Mouse (Mus musculus) olfactory bulb, adult 2 months (tissue): Measurements from ENCODE around the gene Cckbr. TPM values are rescaled to one million over a fixed set of nuclear protein-coding genes. Genes with fewer than 3 reads are reported as not detected.

Experiments
- H3K27ac ChIP-seq: fragments of 200-500 bp; 2 replicates; pipeline ENCODE4 v1.5.1; 2012; ENCODE audit warnings: low read depth, low read length; ENCODE audit not compliant: insufficient read depth
- H3K4me1 ChIP-seq: fragments of 200-500 bp; 2 replicates; pipeline ENCODE4 v1.6.1; 2012; ENCODE audit warnings: low read length; ENCODE audit not compliant: control insufficient read depth, insufficient read depth
- H3K4me3 ChIP-seq: fragments of 200-500 bp; 2 replicates; pipeline ENCODE4 v1.5.1; 2012; ENCODE audit warnings: mild to moderate bottlenecking, low read depth, low read length, moderate library complexity; ENCODE audit not compliant: insufficient read depth
- CTCF ChIP-seq: fragments of 200-500 bp; IDR thresholded peaks from 2 replicates; pipeline ENCODE4 v1.5.1; 2012; ENCODE audit warnings: low read depth, mild to moderate bottlenecking, low read length, moderate library complexity; ENCODE audit not compliant: insufficient read depth
- POLR2A ChIP-seq: fragments of 200-500 bp; IDR thresholded peaks from 2 replicates; pipeline ENCODE4 v1.6.1; 2012; ENCODE audit warnings: mild to moderate bottlenecking, low read depth, low read length, moderate library complexity; ENCODE audit not compliant: insufficient read depth
- WGBS: fragments of 180-500 bp; shearing (Covaris S2); methylation state at CpG from one replicate; pipeline ENCODE4 v1.1.7; 2018; 5-methylcytosine and 5-hydroxymethylcytosine counted together
- polyA plus RNA-seq: library from polyadenylated mRNA; stranded (reverse); fragments of >200 nt; gene quantifications from 2 replicates; pipeline ENCODE4 v1.2.4, GENCODE M21; 2012; ENCODE audit warnings: low replicate concordance; ENCODE audit not compliant: missing spikeins, insufficient read depth, insufficient read length

Gene Cckbr
- polyA plus RNA-seq, 1 experiment = not detected

DNA sequence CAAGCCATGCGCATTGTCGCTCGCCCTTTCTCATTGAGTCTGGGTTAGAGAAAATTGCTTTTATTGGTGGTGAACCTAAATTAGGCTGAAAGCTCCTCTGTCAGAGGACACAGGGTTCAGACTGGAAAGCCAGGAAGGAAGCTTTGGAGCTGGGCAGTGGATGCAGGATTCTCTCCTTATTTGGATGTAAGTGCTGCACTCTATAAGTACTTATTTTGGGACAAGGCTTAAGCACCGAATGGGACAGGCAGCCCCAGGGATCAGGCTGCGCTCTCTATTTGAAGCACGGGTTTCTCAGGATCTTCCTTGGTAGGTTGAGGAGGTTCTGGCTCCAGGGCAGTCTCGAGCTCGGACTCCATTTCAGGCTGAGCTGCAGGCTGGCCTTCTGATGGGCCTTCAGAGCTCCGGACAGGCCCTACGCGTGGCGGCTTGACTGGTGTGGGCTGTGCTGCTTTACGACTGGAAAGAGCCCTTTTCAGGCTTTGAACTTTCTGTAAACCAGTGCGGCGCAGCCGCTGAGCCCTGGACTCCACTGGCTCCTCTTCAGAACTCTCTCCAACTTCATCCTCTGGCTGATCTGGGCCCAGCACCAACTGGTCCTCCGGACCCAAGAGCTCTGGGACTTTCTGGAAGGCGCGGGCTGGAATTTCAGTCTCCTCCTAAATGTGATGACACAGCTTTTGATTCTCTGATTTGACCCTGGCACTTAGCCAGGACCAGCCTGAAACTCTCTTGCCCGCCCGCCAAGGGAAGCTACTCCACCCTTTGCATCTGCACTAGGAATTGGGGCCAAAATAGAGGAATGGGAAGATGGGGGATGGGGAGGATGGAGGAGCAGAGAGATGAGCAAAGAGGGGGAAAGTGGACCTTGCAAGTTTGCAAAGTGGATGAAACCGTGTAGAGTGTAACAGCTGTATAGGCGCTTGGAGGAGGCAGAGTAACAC is 55.3 kb downstream of the Cckbr start:
- Histone ChIP-seq H3K4me1 (peaks cover 27% of the 10 kb centered on the region), H3K27ac (peak overlapping the region; percentile 73), H3K4me3 (peak overlapping the region; percentile 61)
- TF ChIP-seq POLR2A (no peak), CTCF (no peak)
- WGBS = 50% methylated on average over 23 of the region's 23 CpGs

DNA sequence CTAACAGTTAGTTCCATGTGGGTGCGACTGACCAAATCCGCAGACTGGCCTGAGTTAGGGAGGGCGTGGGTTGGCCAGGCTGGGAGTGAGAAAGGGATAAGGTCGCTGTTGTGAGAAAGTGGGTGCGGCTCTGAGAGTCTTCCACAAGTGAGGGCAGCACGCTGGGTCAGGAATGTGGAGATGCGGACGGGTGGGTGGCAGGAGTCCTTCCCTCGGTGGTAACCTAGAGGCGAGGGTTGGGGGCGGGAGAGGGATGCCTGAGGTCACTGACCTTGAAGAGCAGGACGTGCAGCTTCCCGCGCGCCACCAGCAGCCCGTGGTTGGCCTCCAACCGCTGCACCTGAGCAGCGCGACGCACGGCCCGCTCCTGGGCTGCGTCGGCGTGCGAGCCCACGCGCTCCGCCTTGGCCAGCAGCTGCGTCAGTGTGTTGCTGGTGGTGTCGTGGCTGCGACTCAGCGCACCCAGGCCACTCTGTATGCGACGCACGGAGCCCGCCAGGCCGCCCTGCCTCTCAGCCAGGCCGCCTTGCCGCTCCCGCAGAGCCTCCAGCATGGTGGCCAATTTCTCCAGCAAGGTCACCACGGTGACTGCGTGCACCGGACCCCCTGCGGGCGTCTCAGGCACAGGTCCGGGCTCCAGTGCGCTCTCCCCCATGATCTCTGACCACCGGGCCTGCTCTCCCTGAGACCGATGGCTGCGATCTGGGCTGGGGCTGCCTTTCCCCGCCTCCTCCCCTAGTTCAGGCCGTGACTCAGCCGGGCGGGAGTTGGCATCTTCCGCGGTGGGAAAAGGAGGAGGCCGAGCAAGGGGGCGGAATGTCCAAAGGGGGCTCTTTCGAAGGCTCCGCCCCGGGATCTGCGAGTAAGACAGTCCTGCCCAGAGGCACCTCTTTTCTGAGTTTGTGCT is 56.2 kb downstream of the Cckbr start, which contains the start of gene Cavin3:
Gene Cavin3 (minus strand): TSS at position 796 of the 907 bp plus-strand sequence.
- no peak for TF ChIP-seq CTCF
- 0 out of 2 replicates have a peak, but pooled peaks have one; percentile 37 for TF ChIP-seq POLR2A
- 3% methylated on average over 63 of the region's 63 CpGs for WGBS
- H3K27ac ChIP-seq = peak within 1 kb of the TSS; percentile 73
- peaks cover 27% of the 10 kb centered on the region for H3K4me1 ChIP-seq
- peak within 1 kb of the TSS; percentile 61 for H3K4me3 ChIP-seq

DNA sequence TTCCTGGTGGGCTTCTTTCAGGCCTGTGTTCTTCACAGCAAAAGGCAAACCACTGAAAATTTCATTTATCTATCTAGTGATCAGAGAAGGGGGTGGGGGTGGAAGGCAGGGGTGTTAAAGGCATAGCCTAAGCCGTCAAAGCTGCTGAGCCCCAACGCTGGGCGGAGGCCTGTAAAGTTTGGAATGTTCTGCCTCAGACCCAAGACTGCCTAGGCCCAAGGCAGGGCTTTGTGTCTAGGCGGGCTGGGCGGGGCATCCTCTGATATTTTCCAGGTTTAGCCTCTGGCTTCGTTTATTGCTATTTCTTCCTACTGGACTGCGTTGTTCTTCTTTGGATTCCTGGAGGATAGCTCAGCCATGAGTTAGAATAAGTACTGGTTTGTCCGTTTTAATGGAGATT is 56.9 kb downstream of the Cckbr start:
- Histone ChIP-seq H3K27ac (peak overlapping the region; percentile 73), H3K4me1 (peaks cover 27% of the 10 kb centered on the region), H3K4me3 (peak overlapping the region; percentile 61)
- 51% methylated on average over 8 of the region's 8 CpGs for WGBS
- TF ChIP-seq CTCF = no peak
- TF ChIP-seq POLR2A = no peak

DNA sequence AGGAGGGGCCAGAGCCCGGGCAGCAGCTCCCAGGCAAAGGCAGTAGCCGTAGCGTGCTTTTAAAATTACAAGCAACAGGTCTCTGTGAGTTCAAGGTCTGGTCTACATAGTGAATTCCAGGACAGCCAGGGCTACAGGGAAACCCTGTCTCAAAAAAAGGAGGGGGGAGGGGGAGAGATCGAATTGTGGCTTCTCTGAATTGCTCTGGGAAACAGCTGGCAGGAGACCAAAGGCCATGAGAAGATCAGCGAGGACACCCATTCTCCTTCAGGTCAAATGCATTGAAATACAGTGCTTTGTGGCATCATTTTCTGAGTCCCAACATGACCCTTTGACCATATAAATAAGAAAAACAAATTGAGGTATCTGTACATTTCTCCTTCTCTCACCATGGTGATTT is 59.5 kb downstream of the Cckbr start:
- H3K4me1 ChIP-seq = peaks cover 23% of the 10 kb centered on the region
- no peak overlapping the region for H3K4me3 ChIP-seq
- WGBS = 76% methylated on average over 5 of the region's 5 CpGs
- H3K27ac ChIP-seq = no peak overlapping the region
- TF ChIP-seq POLR2A (no peak), CTCF (no peak)

DNA sequence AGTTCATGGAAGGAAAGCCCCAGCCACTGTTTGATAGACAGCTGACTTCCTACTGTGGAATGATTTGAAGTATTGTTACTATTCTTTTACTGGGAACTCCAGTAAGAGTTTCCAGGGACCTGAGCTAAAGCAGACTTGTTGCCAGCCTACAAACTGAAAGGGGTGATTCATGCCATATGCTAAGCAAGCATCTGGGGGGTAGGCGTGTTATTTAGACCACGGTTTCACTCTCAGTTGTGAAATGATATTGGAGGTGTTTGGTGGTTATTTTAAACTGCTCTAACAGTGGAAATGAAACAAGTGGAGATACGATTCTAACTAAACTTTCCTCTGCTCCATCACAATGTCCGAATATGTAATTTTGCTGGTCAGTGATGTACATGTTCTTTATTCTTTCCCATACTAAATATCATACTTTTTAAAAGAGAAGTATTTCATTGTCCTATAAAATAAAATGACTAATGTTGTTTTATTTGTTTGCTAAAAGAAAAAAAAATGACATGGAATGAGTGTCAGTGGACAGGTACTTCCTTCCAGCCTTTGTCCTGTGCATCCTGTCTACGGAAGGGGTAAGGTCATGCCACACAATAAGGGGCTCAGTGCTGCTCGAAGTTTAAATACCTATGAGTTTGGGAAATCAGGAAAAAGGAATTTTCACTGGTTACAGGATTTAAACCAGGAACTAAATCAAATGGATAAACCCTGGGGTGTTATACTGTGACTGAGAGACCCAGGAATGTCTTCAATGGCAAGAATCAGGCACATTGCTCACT is 61.8 kb downstream of the Cckbr start:
- no peak overlapping the region for H3K4me3 ChIP-seq
- TF ChIP-seq CTCF (no peak), POLR2A (no peak)
- peaks cover 3% of the 10 kb centered on the region; the same call in 1 of the 2 replicates for H3K4me1 ChIP-seq
- H3K27ac ChIP-seq = no peak overlapping the region
- 50% methylated on average over 6 of the region's 6 CpGs for WGBS

DNA sequence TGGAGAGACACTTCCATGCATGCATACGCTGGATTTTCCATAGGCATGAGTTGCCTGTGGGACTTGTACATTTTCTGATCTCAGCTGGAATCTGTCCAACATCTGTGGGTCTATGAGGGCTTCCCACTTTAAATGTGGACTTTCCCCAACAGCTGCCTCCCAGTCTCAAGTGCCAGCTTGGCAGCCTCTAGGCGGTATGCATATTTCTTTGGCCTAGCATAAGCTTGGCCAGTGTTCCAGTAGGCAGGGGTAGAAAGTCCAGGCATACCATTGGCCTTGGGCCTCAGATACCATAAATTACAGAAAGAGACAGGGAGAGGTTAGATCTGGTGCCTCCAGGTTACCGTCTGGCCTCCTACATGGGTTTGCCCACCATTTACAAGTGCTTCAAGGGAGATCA is 72.3 kb downstream of the Cckbr start:
- TF ChIP-seq POLR2A (no peak), CTCF (no peak)
- no peak overlapping the region for H3K27ac ChIP-seq
- WGBS = 89% methylated on average over 3 of the region's 3 CpGs

DNA sequence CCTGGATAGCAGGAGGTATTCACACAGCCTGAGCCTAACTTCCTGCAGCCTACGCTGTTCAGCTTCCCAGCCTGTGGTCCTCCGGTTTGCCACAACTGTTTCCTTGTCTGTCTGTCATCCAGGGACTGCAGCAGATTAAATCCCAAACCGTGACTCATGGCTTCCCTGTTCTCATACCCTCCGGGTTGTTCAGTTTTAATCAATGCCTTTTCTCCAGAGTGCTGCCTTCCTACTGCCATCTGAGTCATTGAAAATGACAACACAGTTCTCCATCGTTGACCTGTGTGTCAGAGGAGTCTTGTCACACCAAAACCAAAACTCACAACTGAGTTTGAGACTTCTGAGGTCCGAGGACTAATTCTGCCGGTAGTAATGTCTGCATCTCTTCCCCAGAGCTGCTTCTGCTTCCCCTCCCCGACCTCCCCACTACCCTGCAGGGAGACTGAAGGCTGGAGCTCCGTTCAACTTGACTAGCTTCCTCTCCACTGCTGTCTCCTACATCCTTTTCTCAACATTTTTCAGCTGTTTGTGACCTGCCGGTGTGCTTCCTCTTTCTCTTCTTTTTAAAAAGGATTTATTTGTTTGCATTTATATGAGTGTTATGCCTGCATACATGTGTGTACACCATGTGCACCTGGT is 73.4 kb downstream of the Cckbr start:
- Histone ChIP-seq H3K27ac (no peak overlapping the region), H3K4me1 (no peaks in the 10 kb centered on the region), H3K4me3 (no peak overlapping the region)
- 45% methylated on average over 10 of the region's 10 CpGs for WGBS
- no peak for TF ChIP-seq CTCF
- TF ChIP-seq POLR2A = no peak

More for the DNA sequence above, 72.3 kb downstream of the Cckbr start:
- H3K4me1 ChIP-seq = no peaks in the 10 kb centered on the region
- H3K4me3 ChIP-seq = no peak overlapping the region

DNA sequence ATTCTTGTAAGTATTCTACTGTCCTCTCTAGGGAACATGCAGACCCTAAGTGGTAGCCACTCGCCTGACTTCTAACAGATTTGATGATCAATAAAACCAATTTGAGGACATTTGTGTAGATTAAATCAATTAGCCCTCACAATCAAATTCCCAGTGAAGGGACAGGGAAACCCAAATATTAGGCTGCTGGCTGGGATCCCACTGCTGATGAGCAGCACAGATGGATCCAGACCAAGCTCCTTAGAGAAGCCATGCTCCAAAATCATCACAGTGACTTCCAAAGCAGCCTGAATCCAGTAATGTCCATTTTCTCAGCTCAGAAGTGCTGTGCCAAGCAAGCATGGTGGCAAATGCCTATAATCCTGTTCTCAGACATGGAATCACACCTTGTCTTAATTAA is 74.1 kb downstream of the Cckbr start:
- TF ChIP-seq POLR2A (no peak), CTCF (no peak)
- WGBS = 84% methylated on average over 1 of the region's 1 CpGs
- no peaks in the 10 kb centered on the region for H3K4me1 ChIP-seq
- H3K4me3 ChIP-seq = no peak overlapping the region
- H3K27ac ChIP-seq = no peak overlapping the region
